Mouse (Mus musculus) G1E (cell line): ENCODE measurements at regions not wholly inside any gene's neighbourhood (a gene's known extent, or its start where the extent isn't known, plus 50 kb on each side); places are given as distances from the start of the nearest gene placed in this dataset.

Source experiments
- CTCF ChIP-seq: IDR thresholded peaks from 2 replicates; pipeline ENCODE4 v1.5.1; 2012; ENCODE audit warnings: low read depth, low read length, inconsistent platforms, mixed read lengths
- GATA2 ChIP-seq: IDR thresholded peaks from 2 replicates; pipeline ENCODE4 v1.6.1; 2012; ENCODE audit warnings: low read depth, low read length, inconsistent platforms, borderline replicate concordance
- POLR2AphosphoS5 ChIP-seq: IDR thresholded peaks from 2 replicates; pipeline ENCODE4 v1.6.1; 2012; ENCODE audit warnings: low read depth, low read length, inconsistent platforms; ENCODE audit not compliant: insufficient replicate concordance
- TAL1 ChIP-seq: conservative IDR thresholded peaks from 2 replicates; pipeline ENCODE4 v1.6.1; 2012; ENCODE audit warnings: low read depth, low read length, inconsistent platforms, mixed read lengths

DNA sequence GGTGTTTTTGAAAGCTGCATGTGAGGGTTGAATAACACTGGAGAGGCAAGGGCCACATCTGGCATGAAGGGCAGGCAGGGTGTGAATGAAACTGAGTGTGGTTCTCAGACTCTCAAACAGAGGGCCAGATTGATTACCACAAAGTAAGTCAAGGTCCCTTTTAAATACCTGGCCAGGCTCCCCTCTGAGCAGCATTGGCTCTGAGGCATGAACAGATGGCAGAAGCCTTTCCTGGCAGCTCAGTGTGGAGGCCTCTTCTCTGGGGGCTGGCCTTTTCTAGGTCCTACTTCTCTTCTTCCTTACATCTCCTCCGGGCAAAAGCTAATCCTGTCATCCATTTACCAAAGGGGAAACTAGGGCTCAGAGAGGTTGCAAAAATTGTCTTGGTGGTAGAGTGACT, 229.6 kb upstream of the Spdye4c start:
- TF ChIP-seq TAL1 (no peak), CTCF (no peak), POLR2AphosphoS5 (no peak), GATA2 (no peak)
